Mouse (Mus musculus): ENCODE results near the gene Sypl2.

Gene Sypl2

GRCm38 (mm10) chr3:108206731-108207375, 19.6 kb downstream of the Sypl2 start:
- in situ Hi-C loops (cut with MboI; ENCODE audit: low sequenced_read_pairs), result no loop called here

- in situ Hi-C loops (cut with MboI; ENCODE audit: low sequenced_read_pairs), result no loop called here
These were observed 20.8 kb downstream of the Sypl2 start for GRCm38 (mm10) chr3:108205601-108206000.

- in situ Hi-C loops (cut with MboI; ENCODE audit: low sequenced_read_pairs), result no loop called here
These were observed 22.0 kb downstream of the Sypl2 start for GRCm38 (mm10) chr3:108204470-108204869.

GRCm38 (mm10) chr3:108203621-108204325, 22.7 kb downstream of the Sypl2 start:
- in situ Hi-C loops (cut with MboI; ENCODE audit: low sequenced_read_pairs), result no loop called here

GRCm38 (mm10) chr3:108203212-108203611, 23.2 kb downstream of the Sypl2 start:
- in situ Hi-C loops (cut with MboI; ENCODE audit: low sequenced_read_pairs), result no loop called here

GRCm38 (mm10) chr3:108202506-108202905, 23.9 kb downstream of the Sypl2 start:
- in situ Hi-C loops (cut with MboI; ENCODE audit: low sequenced_read_pairs), result no loop called here

- in situ Hi-C loops (cut with MboI; ENCODE audit: low sequenced_read_pairs), result no loop called here
These were observed 25.8 kb downstream of the Sypl2 start, which contains the start of gene Cyb561d1 for GRCm38 (mm10) chr3:108200329-108201323. Cyb561d1 (minus strand) TSS chr3:108201212.

GRCm38 (mm10) chr3:108199231-108199630, 27.2 kb downstream of the Sypl2 start:
- in situ Hi-C loops (cut with MboI; ENCODE audit: low sequenced_read_pairs), result no loop called here

- in situ Hi-C loops (cut with MboI; ENCODE audit: low sequenced_read_pairs), result no loop called here
These were observed 29.4 kb downstream of the Sypl2 start for GRCm38 (mm10) chr3:108197066-108197497.

GRCm38 (mm10) chr3:108195941-108196590, 30.4 kb downstream of the Sypl2 start:
- in situ Hi-C loops (cut with MboI; ENCODE audit: low sequenced_read_pairs), result no loop called here

GRCm38 (mm10) chr3:108195287-108195686, 31.2 kb downstream of the Sypl2 start:
- in situ Hi-C loops (cut with MboI; ENCODE audit: low sequenced_read_pairs), result no loop called here

- in situ Hi-C loops (cut with MboI; ENCODE audit: low sequenced_read_pairs), result no loop called here
These were observed 32.8 kb downstream of the Sypl2 start for GRCm38 (mm10) chr3:108193686-108194085.

GRCm38 (mm10) chr3:108189897-108190296, 36.6 kb downstream of the Sypl2 start:
- in situ Hi-C loops (cut with MboI; ENCODE audit: low sequenced_read_pairs), result no loop called here

GRCm38 (mm10) chr3:108188716-108189490, 37.5 kb downstream of the Sypl2 start:
- in situ Hi-C loops (cut with MboI; ENCODE audit: low sequenced_read_pairs), result no loop called here

- in situ Hi-C loops (cut with MboI; ENCODE audit: low sequenced_read_pairs), result no loop called here
These were observed 39.2 kb downstream of the Sypl2 start for GRCm38 (mm10) chr3:108187111-108187795.

- in situ Hi-C loops (cut with MboI; ENCODE audit: low sequenced_read_pairs), result no loop called here
These were observed 40.1 kb downstream of the Sypl2 start, which contains the start of gene Amigo1 for GRCm38 (mm10) chr3:108186098-108187047. Amigo1 (plus strand) TSS chr3:108186335.

- in situ Hi-C loops (cut with MboI; ENCODE audit: low sequenced_read_pairs), result no loop called here
These were observed 40.9 kb downstream of the Sypl2 start for GRCm38 (mm10) chr3:108185460-108186097.

- in situ Hi-C loops (cut with MboI; ENCODE audit: low sequenced_read_pairs), result no loop called here
These were observed 41.7 kb downstream of the Sypl2 start for GRCm38 (mm10) chr3:108184742-108185141.
